Mouse (Mus musculus): ENCODE measurements at regions not wholly inside any gene's neighbourhood (a gene's known extent, or its start where the extent isn't known, plus 50 kb on each side); places are given as distances from the start of the nearest gene placed in this dataset.

DNA sequence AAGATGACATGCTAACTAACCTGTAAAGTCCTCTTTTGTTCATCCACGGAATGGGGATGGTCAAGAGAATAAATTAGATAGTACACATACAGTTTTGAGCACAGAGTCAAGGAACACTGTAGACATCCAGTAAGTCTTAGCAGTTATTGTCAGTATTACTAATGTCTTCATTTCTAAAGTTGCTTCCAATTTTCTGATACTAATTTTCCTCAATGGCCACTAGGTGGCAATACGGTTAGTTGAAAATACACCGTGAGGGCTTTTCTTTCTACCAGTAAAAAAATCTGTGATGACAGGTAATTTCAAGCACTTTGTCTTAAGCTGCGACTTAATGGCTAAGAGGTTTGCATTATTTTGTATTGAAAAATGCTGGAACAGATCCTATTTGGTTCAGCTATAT lies 203.1 kb downstream of the Kif20b start:
- TF ChIP-seq E2F4 (IDR thresholded peaks at IDR 0.05; ENCODE audit: borderline replicate concordance, low read depth, low read length) (no peak), POLR2A (IDR thresholded peaks at IDR 0.05; ENCODE audit: control insufficient read depth in 1 of 2, insufficient read depth in 1 of 2, low read depth in 1 of 2, low read length in 2 of 2, poor library complexity in 1 of 2) (no peak), HCFC1 (IDR thresholded peaks at IDR 0.05; ENCODE audit: low read depth, low read length) (no peak)
